Mouse (Mus musculus): Measurements from ENCODE around the gene C87499. TPM values are rescaled to one million over a fixed set of nuclear protein-coding genes. Genes with fewer than 3 reads are reported as not detected.

The C87499 gene
- not detected for polyA plus RNA-seq (2017; shearing (Covaris generic))

GRCm38 (mm10) chr4:88634311-88634710, at the start of gene C87499:
C87499 (minus strand) TSS chr4:88634411.

DNA sequence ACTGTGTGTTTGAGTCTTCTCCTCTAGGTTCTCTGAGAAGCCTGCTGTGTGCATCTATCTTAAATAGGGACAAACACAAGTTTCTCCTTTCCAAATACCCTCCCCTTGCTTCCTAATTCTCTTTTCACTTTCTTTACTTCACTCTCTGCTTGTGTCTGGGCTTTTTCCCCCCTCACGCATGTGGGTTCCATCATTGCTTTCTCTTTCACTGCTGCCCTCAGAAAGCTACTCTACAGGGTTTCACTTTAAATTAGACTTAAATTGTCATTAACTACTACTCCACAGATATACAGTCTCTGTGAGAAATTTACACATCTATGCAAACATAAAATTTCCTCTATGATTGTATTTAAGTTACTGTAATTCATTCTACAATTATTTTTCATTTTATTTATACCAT, 49.6 kb upstream of the C87499 start, which contains the start of gene Ifna2:
Gene Ifna2 (minus strand): TSS at position 101 of the 400 bp plus-strand sequence.

DNA sequence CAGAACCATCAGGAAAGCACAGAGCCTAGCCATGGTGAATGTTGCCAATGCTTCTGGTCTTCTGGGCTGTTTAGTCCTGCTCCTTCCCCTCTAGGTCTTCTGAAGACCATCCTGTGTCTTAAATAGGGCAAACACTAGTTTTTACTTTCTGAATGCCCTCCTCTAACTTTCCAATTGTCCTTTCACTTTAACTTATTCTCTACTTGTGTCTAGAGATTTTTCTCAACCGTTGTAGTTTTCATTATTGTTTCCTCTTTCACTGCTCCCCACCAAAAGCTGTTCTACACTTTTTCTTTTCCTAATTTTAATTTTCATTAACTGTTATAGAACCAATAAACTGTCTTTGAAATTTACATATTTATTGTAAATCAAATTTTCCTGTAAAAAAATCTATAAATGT, 42.6 kb upstream of the C87499 start, which contains the start of gene Ifna16:
Gene Ifna16 (minus strand): TSS at position 101 of the 400 bp plus-strand sequence.

GRCm38 (mm10) chr4:88644359-88644758, 10.1 kb upstream of the C87499 start, which contains the start of gene Ifna13:
Ifna13 (minus strand) TSS chr4:88644459.

GRCm38 (mm10) chr4:88603276-88603675, 30.9 kb downstream of the C87499 start, which contains the start of gene Ifna12:
Ifna12 (minus strand) TSS chr4:88603376.

GRCm38 (mm10) chr4:88592285-88592684, 41.9 kb downstream of the C87499 start, which contains the start of gene Ifna9:
Ifna9 (minus strand) TSS chr4:88592385.

Other genes starting within 250 kb of the C87499 start
- gene Hacd4, start 195.5 kb downstream of the C87499 start, polyA plus RNA-seq (2017; shearing (Covaris generic)): 0.17 TPM
- gene Ifnb1, start 111.6 kb downstream of the C87499 start, polyA plus RNA-seq (2017; shearing (Covaris generic)): 0.69 TPM
- gene Ifna15, start 76.2 kb downstream of the C87499 start, polyA plus RNA-seq (2017; shearing (Covaris generic)): not detected
- not detected for gene Ifna14, start 62.6 kb downstream of the C87499 start, polyA plus RNA-seq (2017; shearing (Covaris generic))
- not detected for gene Ifna9, start 42.0 kb downstream of the C87499 start, polyA plus RNA-seq (2017; shearing (Covaris generic))
- gene Ifna12, start 31.0 kb downstream of the C87499 start, polyA plus RNA-seq (2017; shearing (Covaris generic)): not detected
- not detected for gene Ifna13, start 10.0 kb upstream of the C87499 start, polyA plus RNA-seq (2017; shearing (Covaris generic))
- gene Ifna16, start 42.5 kb upstream of the C87499 start, polyA plus RNA-seq (2017; shearing (Covaris generic)): not detected
- not detected for gene Ifna2, start 49.5 kb upstream of the C87499 start, polyA plus RNA-seq (2017; shearing (Covaris generic))
- gene Ifnab, start 56.9 kb upstream of the C87499 start, polyA plus RNA-seq (2017; shearing (Covaris generic)): not detected
- gene Gm26566, start 87.4 kb upstream of the C87499 start, polyA plus RNA-seq (2017; shearing (Covaris generic)): 0.66 TPM
- 19.4 TPM for gene Klhl9, start 88.1 kb upstream of the C87499 start, polyA plus RNA-seq (2017; shearing (Covaris generic))
- gene Gm13271, start 120.5 kb upstream of the C87499 start, polyA plus RNA-seq (2017; shearing (Covaris generic)): not detected
- not detected for gene Gm13283, start 125.7 kb upstream of the C87499 start, polyA plus RNA-seq (2017; shearing (Covaris generic))
- gene Gm13290, start 139.4 kb upstream of the C87499 start, polyA plus RNA-seq (2017; shearing (Covaris generic)): not detected
- not detected for gene Gm13289, start 142.5 kb upstream of the C87499 start, polyA plus RNA-seq (2017; shearing (Covaris generic))
- gene Gm13272, start 145.4 kb upstream of the C87499 start, polyA plus RNA-seq (2017; shearing (Covaris generic)): not detected
- not detected for gene Ifnz, start 147.7 kb upstream of the C87499 start, polyA plus RNA-seq (2017; shearing (Covaris generic))
- not detected for gene Gm13276, start 151.3 kb upstream of the C87499 start, polyA plus RNA-seq (2017; shearing (Covaris generic))
- gene Gm13277, start 154.2 kb upstream of the C87499 start, polyA plus RNA-seq (2017; shearing (Covaris generic)): not detected
- not detected for gene Gm13278, start 157.1 kb upstream of the C87499 start, polyA plus RNA-seq (2017; shearing (Covaris generic))
- not detected for gene Gm13275, start 160.1 kb upstream of the C87499 start, polyA plus RNA-seq (2017; shearing (Covaris generic))
- gene Gm13279, start 163.0 kb upstream of the C87499 start, polyA plus RNA-seq (2017; shearing (Covaris generic)): not detected
- gene Gm13285, start 165.3 kb upstream of the C87499 start, polyA plus RNA-seq (2017; shearing (Covaris generic)): 0.65 TPM
- gene Gm13287, start 168.8 kb upstream of the C87499 start, polyA plus RNA-seq (2017; shearing (Covaris generic)): not detected
- gene Gm13288, start 171.1 kb upstream of the C87499 start, polyA plus RNA-seq (2017; shearing (Covaris generic)): 0.32 TPM
- not detected for gene Ifna7, start 181.8 kb upstream of the C87499 start, polyA plus RNA-seq (2017; shearing (Covaris generic))
- not detected for gene Ifna11, start 185.5 kb upstream of the C87499 start, polyA plus RNA-seq (2017; shearing (Covaris generic))
- not detected for gene Ifna6, start 193.0 kb upstream of the C87499 start, polyA plus RNA-seq (2017; shearing (Covaris generic))
- gene Ifna5, start 201.1 kb upstream of the C87499 start, polyA plus RNA-seq (2017; shearing (Covaris generic)): not detected
- gene Ifna4, start 207.4 kb upstream of the C87499 start, polyA plus RNA-seq (2017; shearing (Covaris generic)): not detected
- not detected for gene Ifna1, start 215.7 kb upstream of the C87499 start, polyA plus RNA-seq (2017; shearing (Covaris generic))
- gene Ifne, start 245.8 kb upstream of the C87499 start, polyA plus RNA-seq (2017; shearing (Covaris generic)): not detected